Mouse (Mus musculus): Measurements from ENCODE around the gene Fnip2.
"Not testable (repeated sequence)": the region's sequence is repeated elsewhere in the genome, so short reads cannot be mapped to it uniquely, and the experiment has no call there.

Fnip2 gene

DNA sequence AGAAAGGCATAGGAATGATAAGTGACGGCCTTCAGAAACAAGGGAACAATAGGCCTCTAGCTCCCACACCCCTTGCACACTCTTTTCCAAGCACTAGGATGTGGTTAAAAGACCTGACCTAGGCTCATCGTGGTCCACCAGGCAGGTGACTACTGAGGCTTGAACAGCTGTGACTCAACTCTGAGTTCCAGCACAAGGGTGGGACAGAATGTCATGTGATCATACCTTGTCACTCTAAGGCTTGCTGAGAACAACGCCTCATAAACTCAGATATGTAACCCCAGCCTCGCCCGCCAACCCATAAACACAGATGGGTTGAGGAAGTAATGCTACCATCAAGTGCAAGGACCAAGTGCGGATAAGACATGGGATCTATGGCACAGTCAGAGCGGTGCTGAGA lies 79.6 kb downstream of the Fnip2 start:
- in situ Hi-C loops (cut with MboI; ENCODE audit: low sequenced_read_pairs): no loop called here

DNA sequence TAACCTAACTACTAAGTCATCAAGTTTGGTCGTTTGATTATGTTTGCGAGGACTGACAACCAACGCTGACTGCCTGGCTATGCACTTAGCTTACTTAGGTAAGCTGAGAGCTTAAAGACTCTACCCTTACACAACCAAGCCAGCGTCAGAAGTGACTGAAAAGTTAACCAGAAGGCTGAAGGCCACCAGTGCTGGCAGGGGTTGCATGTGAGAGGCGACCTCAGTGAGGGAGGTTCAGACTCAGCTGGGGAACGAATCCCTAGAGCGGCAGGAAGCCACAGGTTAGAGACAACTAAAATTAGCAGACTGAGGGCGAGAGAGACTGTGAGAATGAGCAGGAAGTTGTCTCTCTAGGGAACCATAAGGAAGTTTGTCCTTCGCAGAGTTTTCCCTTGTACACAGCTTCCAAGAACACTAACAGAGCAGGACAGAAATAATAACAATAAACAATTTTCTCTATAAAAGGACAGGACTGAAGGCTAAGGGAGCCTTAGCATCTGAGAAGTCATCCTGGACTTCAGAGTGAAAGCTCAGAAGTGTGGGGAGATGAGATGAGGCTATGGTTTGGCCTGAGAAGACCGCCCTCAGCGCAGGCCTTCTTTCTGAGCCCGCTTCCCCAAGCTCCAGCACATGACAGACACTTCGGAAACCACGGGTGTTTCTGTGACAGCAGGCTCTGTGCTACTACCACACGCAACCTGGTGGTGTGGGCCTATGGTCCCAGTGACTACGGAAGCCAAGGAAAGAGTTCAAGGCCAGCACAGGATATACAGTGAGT lies 83.1 kb downstream of the Fnip2 start:
- in situ Hi-C loops (cut with MboI; ENCODE audit: low sequenced_read_pairs): no loop called here

DNA sequence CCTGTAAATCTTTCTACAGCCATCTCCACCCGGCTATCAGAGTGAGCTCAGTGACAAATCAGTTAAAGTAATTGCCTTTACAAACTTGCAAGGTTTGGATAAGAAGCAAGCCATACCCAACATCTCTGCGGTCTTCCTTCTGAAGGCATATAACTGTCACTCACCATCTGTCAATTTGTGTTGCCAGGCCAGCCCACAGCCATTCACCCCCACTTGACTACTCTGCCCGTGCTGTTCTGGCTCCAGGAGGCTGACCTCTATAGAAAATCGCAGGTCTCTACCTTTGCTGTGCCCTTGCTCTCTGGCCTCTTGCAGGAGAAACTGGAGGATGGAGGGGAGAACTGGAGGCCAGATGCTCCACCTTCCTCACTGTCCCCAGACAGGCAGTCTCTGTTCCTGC lies 88.7 kb downstream of the Fnip2 start:
- in situ Hi-C loops (cut with MboI; ENCODE audit: low sequenced_read_pairs): no loop called here

DNA sequence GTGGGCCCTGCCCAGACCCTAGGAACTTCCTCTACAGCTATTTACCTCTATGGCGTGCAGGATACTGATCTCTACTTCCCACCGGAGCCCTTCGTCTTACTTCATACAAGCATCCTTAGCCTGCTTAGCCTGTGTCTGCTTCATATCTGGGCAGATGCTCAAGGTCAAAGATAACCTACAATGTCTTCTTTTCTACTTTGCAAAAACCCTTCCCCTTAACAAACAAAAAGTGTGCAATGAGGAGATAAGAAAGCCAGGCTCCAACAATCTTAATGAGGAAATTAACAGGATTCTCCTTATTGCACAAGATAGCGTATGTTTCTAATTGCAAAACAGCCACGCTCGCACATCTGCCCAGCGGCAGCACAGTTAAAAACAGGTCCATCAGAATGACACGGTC lies 89.2 kb downstream of the Fnip2 start:
- in situ Hi-C loops (cut with MboI; ENCODE audit: low sequenced_read_pairs): no loop called here

DNA sequence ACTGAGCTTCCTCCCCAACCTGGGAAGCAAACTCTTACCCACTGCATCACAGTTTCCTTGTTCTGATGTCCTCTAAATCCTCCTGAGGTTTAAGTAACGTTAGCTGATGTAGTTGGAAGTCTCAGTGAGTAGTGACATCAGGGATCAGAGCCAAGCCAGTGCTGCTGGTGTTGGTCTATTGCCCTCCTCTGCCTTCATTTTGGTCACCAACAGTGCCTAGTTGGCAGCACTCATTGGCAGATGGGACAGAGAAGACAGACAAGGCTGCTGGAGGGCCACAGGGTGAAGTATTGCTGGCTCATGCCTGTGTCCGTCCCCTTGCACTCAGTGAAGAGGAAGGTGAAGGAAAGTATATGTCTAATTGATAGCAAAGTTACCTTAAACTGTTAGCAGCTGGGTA lies 91.6 kb downstream of the Fnip2 start:
- in situ Hi-C loops (cut with MboI; ENCODE audit: low sequenced_read_pairs): no loop called here

DNA sequence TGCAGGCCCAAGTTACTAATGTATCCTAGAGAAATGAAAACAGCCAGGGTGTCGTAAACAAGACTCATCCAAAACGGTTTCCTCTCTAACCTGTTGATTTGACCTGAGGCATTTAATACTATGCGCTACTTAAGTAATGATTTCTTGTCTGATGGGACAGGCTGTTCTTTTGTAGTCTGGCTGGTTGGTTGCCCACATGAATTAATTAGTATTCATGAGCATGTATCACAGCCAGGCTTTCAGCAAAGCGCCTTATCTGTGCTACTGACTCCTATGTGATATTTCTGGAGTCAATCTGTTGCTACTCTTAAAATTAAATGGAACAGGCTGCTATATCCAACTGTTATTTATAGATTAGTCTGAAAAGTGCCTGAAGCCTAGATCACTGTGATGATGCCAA lies 92.7 kb downstream of the Fnip2 start:
- in situ Hi-C loops (cut with MboI; ENCODE audit: low sequenced_read_pairs): no loop called here

DNA sequence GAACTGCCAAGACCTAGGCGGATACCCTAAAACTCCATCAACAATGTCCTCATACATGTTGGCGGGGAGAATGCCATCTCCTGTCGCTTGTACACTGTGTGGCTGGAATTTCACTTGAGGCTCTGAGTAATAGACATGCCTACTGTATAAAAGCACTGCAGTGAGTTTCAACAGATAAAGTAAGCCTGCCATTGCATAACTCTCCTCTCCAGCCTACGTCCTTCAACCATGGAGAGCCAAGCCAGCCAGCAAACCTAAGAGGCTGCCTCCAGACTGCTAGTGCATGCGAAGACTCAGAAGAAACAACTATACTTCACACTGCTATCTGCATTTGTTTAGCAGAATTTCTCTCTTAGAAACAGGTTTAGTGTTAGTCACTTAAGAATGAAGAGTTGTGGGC lies 95.2 kb downstream of the Fnip2 start:
- in situ Hi-C loops (cut with MboI; ENCODE audit: low sequenced_read_pairs): no loop called here

DNA sequence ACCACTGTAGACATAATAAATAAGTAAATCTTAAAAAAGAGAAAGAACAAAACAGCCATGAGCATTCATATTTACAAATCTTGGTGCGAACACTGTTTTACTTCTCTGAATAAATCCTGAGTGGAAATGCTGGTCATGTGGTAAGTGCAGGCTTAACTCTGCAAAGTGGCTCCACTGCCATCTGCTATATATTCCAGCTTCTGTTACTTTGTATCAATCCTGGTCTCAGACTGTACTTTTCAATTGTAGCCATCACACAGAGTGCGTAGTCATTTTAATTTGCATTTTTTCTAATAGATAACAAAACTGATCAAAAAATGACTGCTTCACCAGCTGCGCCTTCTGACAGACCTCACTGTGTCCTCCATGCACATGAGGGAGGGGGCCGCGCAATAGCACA lies 98.2 kb downstream of the Fnip2 start:
- in situ Hi-C loops (cut with MboI; ENCODE audit: low sequenced_read_pairs): no loop called here

DNA sequence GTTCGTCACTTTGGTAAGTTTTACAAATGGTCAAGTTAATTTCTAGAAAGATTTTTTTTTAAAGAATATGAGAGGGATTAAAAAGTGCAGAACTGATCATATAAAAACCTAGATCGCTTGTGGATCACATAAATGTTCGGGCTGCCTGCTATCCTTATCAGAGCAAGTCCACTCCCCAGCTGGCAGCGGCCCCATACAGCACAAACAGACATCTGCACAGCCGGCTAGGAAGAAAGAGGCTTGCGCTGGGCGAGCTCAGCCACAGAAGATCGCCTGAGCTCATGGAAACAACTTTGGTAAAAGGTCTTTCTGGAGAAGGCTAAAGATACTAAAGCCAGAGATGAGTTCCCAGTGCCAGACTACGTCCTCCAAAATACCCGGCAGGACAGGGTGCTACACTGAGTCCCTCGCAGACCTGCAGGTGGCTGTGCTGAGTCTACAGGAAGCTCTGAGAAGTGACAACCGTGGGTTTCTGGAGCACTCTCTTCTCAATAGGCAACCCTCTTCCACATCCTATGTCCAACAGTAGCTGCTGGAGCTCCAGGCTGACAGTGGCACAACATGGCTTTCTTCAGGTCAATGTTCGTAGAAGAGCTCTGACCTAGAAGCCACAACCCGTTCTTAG lies 108.8 kb downstream of the Fnip2 start:
- in situ Hi-C loops (cut with MboI; ENCODE audit: low sequenced_read_pairs): no loop called here

DNA sequence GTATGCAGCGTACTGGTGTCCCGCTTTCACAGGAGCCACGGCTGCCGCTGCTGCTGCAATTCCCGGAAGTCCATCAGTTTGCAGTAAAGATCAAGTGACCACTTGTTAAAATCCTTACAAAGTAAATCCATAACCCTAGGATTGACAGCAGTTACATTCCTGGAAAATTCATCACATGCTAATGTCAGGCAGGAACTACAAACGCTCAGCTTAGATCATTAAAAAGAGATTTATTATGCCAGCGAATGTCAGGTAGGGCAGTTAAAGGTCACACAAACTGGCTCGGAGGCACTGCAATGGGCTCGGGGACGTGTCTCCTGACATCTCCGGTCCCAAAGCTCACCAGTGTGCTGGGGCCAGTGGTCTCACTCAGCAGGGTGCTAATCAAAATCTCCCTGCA lies 111.8 kb downstream of the Fnip2 start:
- in situ Hi-C loops (cut with MboI; ENCODE audit: low sequenced_read_pairs): no loop called here

DNA sequence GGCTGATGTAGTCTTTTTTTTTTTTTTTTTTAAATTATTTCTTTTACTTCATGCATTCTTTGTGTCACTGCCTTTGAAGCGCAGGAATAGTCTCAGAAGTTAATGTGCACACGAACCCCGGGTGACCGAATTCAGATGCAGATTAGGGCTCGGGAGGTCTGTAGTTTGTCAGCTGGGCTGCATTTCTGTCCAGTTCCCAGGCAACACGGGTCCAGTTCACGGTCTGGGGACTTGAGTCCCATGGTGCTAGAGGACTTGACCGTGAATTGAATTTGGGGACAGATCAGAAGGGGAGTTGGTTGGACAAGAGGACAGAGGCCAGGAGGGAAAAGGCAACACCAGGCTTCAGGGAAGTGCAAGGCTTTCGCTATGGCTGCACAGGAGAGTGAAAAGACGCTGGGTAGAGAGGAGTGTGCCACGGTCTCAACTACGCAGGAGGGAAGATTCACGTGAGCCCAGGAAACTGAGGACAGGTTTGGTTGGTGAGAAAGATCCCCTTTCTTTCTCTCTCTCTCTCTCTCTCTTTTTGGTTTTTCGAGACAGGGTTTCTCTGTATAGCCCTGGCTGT lies 114.8 kb downstream of the Fnip2 start:
- in situ Hi-C loops (cut with MboI; ENCODE audit: low sequenced_read_pairs): no loop called here

DNA sequence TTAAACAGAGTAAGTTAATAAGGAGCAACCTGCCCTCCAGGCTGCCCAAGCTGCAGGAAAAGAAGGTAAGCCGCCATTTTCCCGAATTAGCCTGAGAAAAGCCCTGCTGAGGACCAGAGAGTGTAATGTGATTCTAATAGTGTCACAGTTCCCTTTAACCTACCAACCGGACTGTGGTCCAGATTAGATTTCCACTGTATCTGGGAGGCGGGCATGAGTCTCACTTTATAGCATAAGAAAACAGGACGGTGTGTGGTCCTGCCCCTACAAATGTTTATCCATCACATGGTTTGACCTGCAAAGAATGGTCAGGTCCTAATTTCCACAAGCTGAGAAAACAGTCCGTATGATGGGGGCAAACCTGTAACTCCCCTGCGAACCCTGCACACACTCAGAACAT lies 118.2 kb downstream of the Fnip2 start:
- in situ Hi-C loops (cut with MboI; ENCODE audit: low sequenced_read_pairs): no loop called here

DNA sequence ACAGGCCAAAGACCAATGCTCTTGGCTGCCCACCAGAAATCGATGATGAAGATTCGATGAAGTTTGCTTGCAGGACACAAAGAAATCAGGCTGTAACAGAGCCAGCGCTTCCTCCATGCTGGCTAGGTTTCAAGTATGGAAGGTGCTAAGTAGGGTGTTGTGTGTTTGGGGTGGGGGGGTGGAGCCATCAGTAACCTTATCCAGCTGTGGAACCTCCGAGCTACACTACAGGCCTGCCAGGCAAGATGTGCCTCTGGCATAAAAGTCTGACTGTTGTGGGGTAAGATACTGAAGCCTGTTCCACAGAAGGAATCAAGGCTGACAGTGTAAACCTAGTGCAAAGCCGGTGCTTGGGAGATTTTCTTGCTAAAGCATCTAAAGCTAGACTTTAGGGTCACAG lies 119.2 kb downstream of the Fnip2 start:
- in situ Hi-C loops (cut with MboI; ENCODE audit: low sequenced_read_pairs): no loop called here

DNA sequence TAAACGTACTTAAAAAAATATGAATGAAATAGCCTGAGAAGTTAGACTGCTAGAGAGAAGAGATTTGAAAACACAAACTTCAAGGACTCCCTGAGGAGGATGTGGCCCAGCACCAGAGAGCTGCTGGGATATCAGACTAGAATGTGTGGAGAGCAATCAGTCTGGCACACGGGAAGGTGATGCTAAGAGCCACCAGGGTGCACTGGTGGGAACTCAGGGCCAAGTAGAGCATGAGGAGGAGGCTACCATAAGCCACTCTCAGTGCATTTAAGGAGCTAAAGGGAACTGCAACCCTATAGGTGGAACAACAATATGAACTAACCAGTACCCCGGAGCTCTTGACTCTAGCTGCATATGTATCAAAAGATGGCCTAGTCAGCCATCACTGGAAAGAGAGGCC lies 120.9 kb downstream of the Fnip2 start:
- in situ Hi-C loops (cut with MboI; ENCODE audit: low sequenced_read_pairs): not testable (repeated sequence)

DNA sequence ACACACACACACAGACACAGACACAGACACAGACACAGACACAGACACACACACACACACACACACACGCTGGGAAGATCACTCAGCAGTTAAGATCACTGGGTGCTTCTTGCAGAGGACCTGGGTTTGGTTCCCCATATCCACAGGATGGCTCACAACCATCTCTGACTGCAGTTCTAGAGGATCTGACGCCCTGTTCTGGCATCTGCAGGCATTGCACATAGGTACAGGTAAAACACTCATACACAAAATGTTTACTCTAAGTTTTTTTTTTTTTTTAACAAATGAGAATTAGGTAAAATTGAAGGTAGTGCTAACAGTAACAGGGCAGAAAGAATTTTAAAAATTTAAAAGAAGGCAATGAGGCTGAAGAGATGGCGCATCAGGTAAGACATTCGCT lies 121.5 kb downstream of the Fnip2 start:
- in situ Hi-C loops (cut with MboI; ENCODE audit: low sequenced_read_pairs): no loop called here

DNA sequence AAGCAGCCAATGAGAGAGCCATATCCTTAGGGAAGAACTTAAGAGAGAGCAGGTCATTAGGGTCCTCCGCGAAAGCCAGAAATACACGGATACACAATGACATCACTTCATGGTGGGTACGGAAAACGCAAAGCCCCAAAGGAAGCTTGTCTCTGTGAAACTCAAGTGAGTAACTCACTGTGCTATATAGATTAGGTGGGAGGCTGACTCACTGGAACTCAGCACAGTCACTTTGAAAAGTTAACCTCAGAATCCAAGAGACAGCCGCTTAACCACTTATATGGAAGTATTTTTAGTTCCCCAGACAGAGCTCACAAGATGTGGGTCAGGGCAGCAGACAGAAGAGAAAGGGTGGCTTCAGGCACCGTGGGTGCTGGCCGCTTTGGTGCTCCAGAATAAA lies 122.6 kb downstream of the Fnip2 start:
- in situ Hi-C loops (cut with MboI; ENCODE audit: low sequenced_read_pairs): no loop called here

DNA sequence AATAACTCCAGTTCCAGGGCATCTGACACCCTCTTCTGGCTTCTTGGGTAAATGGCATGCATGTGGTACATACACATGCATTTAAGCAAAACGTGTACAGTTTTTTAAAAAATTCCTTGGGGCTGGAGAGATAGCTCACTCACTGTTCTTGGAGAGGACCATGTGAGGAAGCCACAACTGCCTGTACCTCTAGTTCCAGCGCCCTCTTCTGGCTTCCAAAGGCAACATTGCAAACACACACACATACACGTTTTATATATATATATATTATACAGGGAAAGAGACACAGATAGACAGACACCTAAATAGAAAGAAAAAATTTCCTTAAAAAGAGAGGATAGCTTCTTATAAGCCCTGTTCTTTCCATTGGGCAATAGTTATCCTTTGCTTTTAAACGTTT lies 123.7 kb downstream of the Fnip2 start:
- in situ Hi-C loops (cut with MboI; ENCODE audit: low sequenced_read_pairs): no loop called here

DNA sequence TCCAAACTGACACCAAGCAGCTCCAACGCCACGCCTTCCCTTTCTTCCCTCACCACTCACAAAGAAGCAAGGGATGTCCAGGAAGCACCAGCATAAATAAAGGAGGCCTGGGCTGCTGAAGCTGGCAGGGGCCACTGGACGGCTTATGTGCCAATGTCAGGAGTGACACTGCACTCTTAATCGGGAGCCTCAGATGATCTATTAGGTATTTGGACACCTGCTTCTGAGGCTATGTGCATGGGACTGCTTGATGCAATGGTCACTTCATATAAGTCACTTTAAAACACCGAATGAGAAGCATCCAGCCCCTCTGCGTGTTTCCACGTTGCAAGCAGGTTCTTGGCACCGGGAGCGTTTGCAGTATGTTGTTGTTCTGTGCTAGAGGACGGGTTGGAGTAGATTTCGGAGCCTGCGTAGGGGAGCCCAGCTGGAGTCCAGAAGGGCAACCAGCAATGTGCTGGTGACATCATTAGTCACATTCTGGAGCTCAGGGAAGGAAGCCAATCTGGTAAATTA lies 126.6 kb downstream of the Fnip2 start:
- in situ Hi-C loops (cut with MboI; ENCODE audit: low sequenced_read_pairs): no loop called here

DNA sequence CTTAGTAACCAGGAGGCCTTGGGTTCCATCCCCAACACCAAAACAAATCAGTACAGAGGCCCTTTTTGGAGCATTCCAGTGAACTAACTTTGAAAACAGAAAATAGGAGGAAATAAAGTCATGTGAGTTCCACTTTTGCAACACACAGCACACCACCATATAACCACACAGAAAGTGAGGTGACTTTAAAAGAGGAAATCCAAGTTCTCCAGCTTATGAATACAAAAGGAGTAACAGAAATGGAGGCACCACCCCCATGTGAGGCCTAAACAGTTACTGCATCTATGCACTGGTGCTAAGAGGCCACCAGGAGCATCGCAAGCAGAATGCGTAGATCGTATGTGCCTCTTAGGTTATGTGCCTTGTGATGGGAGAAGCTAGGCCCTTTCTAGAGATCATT lies 129.3 kb downstream of the Fnip2 start:
- in situ Hi-C loops (cut with MboI; ENCODE audit: low sequenced_read_pairs): no loop called here

DNA sequence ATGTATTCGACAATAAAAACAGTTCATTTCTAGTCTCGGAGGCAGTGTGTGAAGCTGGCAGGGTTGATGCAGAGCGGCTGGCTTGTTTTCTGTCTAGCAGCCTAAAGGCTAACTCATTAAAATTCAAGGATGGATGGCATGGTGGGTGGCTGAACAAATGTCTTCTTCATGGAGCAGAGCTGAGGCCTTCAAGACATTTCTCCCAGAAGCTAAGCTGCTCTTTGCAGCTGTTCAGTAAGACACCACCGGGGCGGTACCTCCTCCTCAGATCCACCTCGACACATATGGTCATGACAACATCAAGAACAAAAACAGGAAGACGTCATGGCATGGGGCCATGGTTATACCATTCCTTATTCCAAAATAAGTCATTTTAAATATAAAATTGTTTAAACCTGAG lies 131.4 kb downstream of the Fnip2 start:
- in situ Hi-C loops (cut with MboI; ENCODE audit: low sequenced_read_pairs): no loop called here

DNA sequence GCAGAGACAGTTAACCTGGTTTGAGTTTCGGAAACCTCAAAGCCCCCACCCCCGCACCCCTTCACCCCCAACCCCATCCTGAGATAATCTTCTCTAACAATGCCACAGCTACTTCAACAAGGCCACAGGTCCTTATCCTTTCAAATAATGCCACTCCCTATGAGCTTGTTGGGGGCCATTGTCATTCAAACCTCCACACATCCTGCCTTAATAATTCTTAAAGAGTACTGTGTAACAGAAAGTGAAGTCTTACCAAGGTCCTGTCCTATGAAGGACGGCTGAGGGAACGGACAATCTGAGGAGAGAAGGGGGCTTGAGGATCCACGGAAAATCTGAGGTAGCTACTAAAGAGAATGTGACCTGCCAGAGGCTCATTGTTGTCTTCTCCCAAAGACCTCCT lies 132.6 kb downstream of the Fnip2 start:
- in situ Hi-C loops (cut with MboI; ENCODE audit: low sequenced_read_pairs): no loop called here

DNA sequence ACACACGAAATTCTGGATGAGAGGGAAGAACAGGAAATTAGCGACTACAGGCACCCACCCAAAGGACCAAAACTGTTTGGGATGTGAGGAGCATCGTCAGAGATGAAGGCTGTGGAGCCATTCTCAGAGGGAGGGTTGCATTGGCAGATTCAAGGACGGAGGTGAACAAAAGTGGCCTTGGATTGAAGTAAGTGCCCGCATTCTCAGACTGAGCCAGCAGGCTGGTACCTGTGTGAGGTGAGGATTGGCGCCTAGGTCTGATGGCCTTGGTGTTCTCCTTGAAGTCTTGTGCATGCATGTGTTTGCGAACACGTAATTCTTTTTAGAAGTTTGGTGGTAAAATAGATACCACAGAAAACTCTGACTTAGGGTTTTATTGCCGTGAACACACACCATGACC lies 133.2 kb downstream of the Fnip2 start:
- in situ Hi-C loops (cut with MboI; ENCODE audit: low sequenced_read_pairs): no loop called here

Measured in CH12F3 (cell line).